Mouse (Mus musculus) kidney, adult 10 weeks (tissue): Measurements from ENCODE around the gene Card14. TPM values are rescaled to one million over a fixed set of nuclear protein-coding genes. Genes with fewer than 3 reads are reported as not detected.

Experiments used
- polyA plus RNA-seq: library from polyadenylated mRNA; stranded (reverse); fragments of 350-450 nt; fragmentation: Illumina TruSeq; extraction: RNeasy Lipid Tissue Mini Kit (QIAGEN cat#74804); gene quantifications from one replicate; pipeline ENCODE4 v1.2.3, GENCODE M21; 2014; ENCODE audit warnings: low read depth, low replicate concordance

Gene Card14
- not detected for polyA plus RNA-seq

GRCm38 (mm10) chr11:119307658-119307867, at the start of gene Card14:
Gene Card14 (plus strand): TSS chr11:119307768.

GRCm38 (mm10) chr11:119267768-119268556, 39.6 kb upstream of the Card14 start, which contains the start of gene Gaa:
Gene Gaa (plus strand): TSS chr11:119267887.

GRCm38 (mm10) chr11:119299391-119300245, 8.0 kb upstream of the Card14 start, which contains the start of gene Eif4a3:
Gene Eif4a3 (minus strand): TSS chr11:119300089.

GRCm38 (mm10) chr11:119355443-119356385, 48.1 kb downstream of the Card14 start, which contains the start of the genes Sgsh and Slc26a11:
Gene Sgsh (minus strand): TSS chr11:119355536.
Gene Slc26a11 (plus strand): TSS chr11:119355557.

GRCm38 (mm10) chr11:119392800-119393482, 85.4 kb downstream of the Card14 start, which contains the start of gene Rnf213:
Gene Rnf213 (plus strand): TSS chr11:119393100.

Other genes with a start within 250 kb of the Card14 start
- 2.6 TPM for gene Cbx4, start 221.5 kb upstream of the Card14 start, polyA plus RNA-seq
- gene Tbc1d16, start 79.3 kb upstream of the Card14 start, polyA plus RNA-seq: 6.4 TPM
- not detected for gene Ccdc40, start 79.2 kb upstream of the Card14 start, polyA plus RNA-seq
- gene Gaa, start 39.9 kb upstream of the Card14 start, polyA plus RNA-seq: 0.24 TPM
- 49.1 TPM for gene Eif4a3, start 7.7 kb upstream of the Card14 start, polyA plus RNA-seq
- 1.5 TPM for gene Sgsh, start 47.8 kb downstream of the Card14 start, polyA plus RNA-seq
- 2.0 TPM for gene Slc26a11, start 47.8 kb downstream of the Card14 start, polyA plus RNA-seq
- gene Rnf213, start 85.3 kb downstream of the Card14 start, polyA plus RNA-seq: 18.4 TPM
- gene Endov, start 183.6 kb downstream of the Card14 start, polyA plus RNA-seq: 0.28 TPM
- gene Nptx1, start 240.0 kb downstream of the Card14 start, polyA plus RNA-seq: not detected